Mouse (Mus musculus): Measurements from ENCODE around the gene Lyrm1. TPM values are rescaled to one million over a fixed set of nuclear protein-coding genes. Genes with fewer than 3 reads are reported as not detected.

Gene Lyrm1
- polyA plus RNA-seq, 1 experiment from 2014 or later = 2.8 TPM

- Histone ChIP-seq H3K9ac (ENCODE audit: low read depth, low read length) (no peak overlapping the region), H3K4me2 (ENCODE audit: low read depth, low read length) (no peak overlapping the region), H3K9me3 (replicated peaks; ENCODE audit: control insufficient read depth, low read length) (no peaks in the 10 kb centered on the region), H3K4me1 (ENCODE audit: control insufficient read depth, low read depth, low read length) (no peaks in the 10 kb centered on the region), H3K27ac (ENCODE audit: low read length) (no peak overlapping the region), H3K36me3 (ENCODE audit: control insufficient read depth, insufficient read depth) (no peaks in the 10 kb centered on the region), H3K27me3 (ENCODE audit: control insufficient read depth, insufficient read depth, low read depth, low read length) (no peaks in the 10 kb centered on the region), H3K4me3 (ENCODE audit: low read depth, low read length) (no peak overlapping the region)
- 30% methylated on average over 2 of the region's 2 CpGs for WGBS (ENCODE audit: insufficient replicate concordance)
- ATAC-seq (ENCODE audit: low read depth) = no peak
Measured at GRCm38 (mm10) chr7:119941569-119941968, 45.9 kb downstream of the Lyrm1 start.

GRCm38 (mm10) chr7:119954047-119954446 is 58.4 kb downstream of the Lyrm1 start:
- no peak overlapping the region for H3K9ac ChIP-seq (ENCODE audit: low read depth, low read length)
- no peaks in the 10 kb centered on the region for H3K36me3 ChIP-seq (ENCODE audit: control insufficient read depth, insufficient read depth)
- no peak for ATAC-seq (ENCODE audit: low read depth)
- no peak overlapping the region for H3K27ac ChIP-seq (ENCODE audit: low read length)
- H3K4me3 ChIP-seq (ENCODE audit: low read depth, low read length) = no peak overlapping the region
- H3K27me3 ChIP-seq (ENCODE audit: control insufficient read depth, insufficient read depth, low read depth, low read length) = no peaks in the 10 kb centered on the region
- 76% methylated on average over 1 of the region's 1 CpGs for WGBS (ENCODE audit: insufficient replicate concordance)
- H3K9me3 ChIP-seq (replicated peaks; ENCODE audit: control insufficient read depth, low read length) = no peaks in the 10 kb centered on the region
- no peaks in the 10 kb centered on the region for H3K4me1 ChIP-seq (ENCODE audit: control insufficient read depth, low read depth, low read length)
- H3K4me2 ChIP-seq (ENCODE audit: low read depth, low read length) = no peak overlapping the region

GRCm38 (mm10) chr7:119957421-119957820 is 61.8 kb downstream of the Lyrm1 start:
- ATAC-seq (ENCODE audit: low read depth) = no peak
- Histone ChIP-seq H3K4me2 (ENCODE audit: low read depth, low read length) (no peak overlapping the region), H3K4me1 (ENCODE audit: control insufficient read depth, low read depth, low read length) (no peaks in the 10 kb centered on the region), H3K27ac (ENCODE audit: low read length) (no peak overlapping the region), H3K36me3 (ENCODE audit: control insufficient read depth, insufficient read depth) (no peaks in the 10 kb centered on the region), H3K4me3 (ENCODE audit: low read depth, low read length) (no peak overlapping the region), H3K9ac (ENCODE audit: low read depth, low read length) (no peak overlapping the region), H3K27me3 (ENCODE audit: control insufficient read depth, insufficient read depth, low read depth, low read length) (no peaks in the 10 kb centered on the region), H3K9me3 (replicated peaks; ENCODE audit: control insufficient read depth, low read length) (no peaks in the 10 kb centered on the region)

GRCm38 (mm10) chr7:119959091-119959490 is 63.4 kb downstream of the Lyrm1 start:
- 46% methylated on average over 4 of the region's 4 CpGs for WGBS (ENCODE audit: insufficient replicate concordance)
- ATAC-seq (ENCODE audit: low read depth) = no peak
- Histone ChIP-seq H3K9ac (ENCODE audit: low read depth, low read length) (no peak overlapping the region), H3K4me1 (ENCODE audit: control insufficient read depth, low read depth, low read length) (no peaks in the 10 kb centered on the region), H3K4me2 (ENCODE audit: low read depth, low read length) (no peak overlapping the region), H3K27me3 (ENCODE audit: control insufficient read depth, insufficient read depth, low read depth, low read length) (no peaks in the 10 kb centered on the region), H3K4me3 (ENCODE audit: low read depth, low read length) (no peak overlapping the region), H3K36me3 (ENCODE audit: control insufficient read depth, insufficient read depth) (no peaks in the 10 kb centered on the region), H3K9me3 (replicated peaks; ENCODE audit: control insufficient read depth, low read length) (no peaks in the 10 kb centered on the region), H3K27ac (ENCODE audit: low read length) (no peak overlapping the region)

GRCm38 (mm10) chr7:119959491-119959890 is 63.8 kb downstream of the Lyrm1 start:
- no peak for ATAC-seq (ENCODE audit: low read depth)
- 61% methylated on average over 4 of the region's 4 CpGs for WGBS (ENCODE audit: insufficient replicate concordance)
- Histone ChIP-seq H3K4me3 (ENCODE audit: low read depth, low read length) (no peak overlapping the region), H3K9me3 (replicated peaks; ENCODE audit: control insufficient read depth, low read length) (no peaks in the 10 kb centered on the region), H3K4me2 (ENCODE audit: low read depth, low read length) (no peak overlapping the region), H3K9ac (ENCODE audit: low read depth, low read length) (no peak overlapping the region), H3K4me1 (ENCODE audit: control insufficient read depth, low read depth, low read length) (no peaks in the 10 kb centered on the region), H3K27ac (ENCODE audit: low read length) (no peak overlapping the region), H3K27me3 (ENCODE audit: control insufficient read depth, insufficient read depth, low read depth, low read length) (no peaks in the 10 kb centered on the region), H3K36me3 (ENCODE audit: control insufficient read depth, insufficient read depth) (no peaks in the 10 kb centered on the region)

- no peak overlapping the region for H3K27ac ChIP-seq (ENCODE audit: low read length)
- H3K4me3 ChIP-seq (ENCODE audit: low read depth, low read length) = no peak overlapping the region
- no peaks in the 10 kb centered on the region for H3K36me3 ChIP-seq (ENCODE audit: control insufficient read depth, insufficient read depth)
- H3K27me3 ChIP-seq (ENCODE audit: control insufficient read depth, insufficient read depth, low read depth, low read length) = no peaks in the 10 kb centered on the region
- H3K4me2 ChIP-seq (ENCODE audit: low read depth, low read length) = no peak overlapping the region
- no peaks in the 10 kb centered on the region for H3K4me1 ChIP-seq (ENCODE audit: control insufficient read depth, low read depth, low read length)
- no peak overlapping the region for H3K9ac ChIP-seq (ENCODE audit: low read depth, low read length)
- WGBS (ENCODE audit: insufficient replicate concordance) = 55% methylated on average over 6 of the region's 6 CpGs
- no peak for ATAC-seq (ENCODE audit: low read depth)
- H3K9me3 ChIP-seq (replicated peaks; ENCODE audit: control insufficient read depth, low read length) = no peaks in the 10 kb centered on the region
Measured at GRCm38 (mm10) chr7:119960006-119960405, 64.3 kb downstream of the Lyrm1 start.

GRCm38 (mm10) chr7:119960546-119960945 is 64.9 kb downstream of the Lyrm1 start:
- ATAC-seq (ENCODE audit: low read depth) = no peak
- Histone ChIP-seq H3K4me3 (ENCODE audit: low read depth, low read length) (no peak overlapping the region), H3K9ac (ENCODE audit: low read depth, low read length) (no peak overlapping the region), H3K4me2 (ENCODE audit: low read depth, low read length) (no peak overlapping the region), H3K27ac (ENCODE audit: low read length) (no peak overlapping the region), H3K4me1 (ENCODE audit: control insufficient read depth, low read depth, low read length) (no peaks in the 10 kb centered on the region), H3K36me3 (ENCODE audit: control insufficient read depth, insufficient read depth) (no peaks in the 10 kb centered on the region), H3K9me3 (replicated peaks; ENCODE audit: control insufficient read depth, low read length) (no peaks in the 10 kb centered on the region), H3K27me3 (ENCODE audit: control insufficient read depth, insufficient read depth, low read depth, low read length) (no peaks in the 10 kb centered on the region)
- WGBS (ENCODE audit: insufficient replicate concordance) = 56% methylated on average over 6 of the region's 6 CpGs

GRCm38 (mm10) chr7:119961107-119961506 is 65.4 kb downstream of the Lyrm1 start:
- ATAC-seq (ENCODE audit: low read depth) = no peak
- H3K9ac ChIP-seq (ENCODE audit: low read depth, low read length) = no peak overlapping the region

GRCm38 (mm10) chr7:119965205-119965604 is 69.5 kb downstream of the Lyrm1 start:
- no peak overlapping the region for H3K9ac ChIP-seq (ENCODE audit: low read depth, low read length)
- no peaks in the 10 kb centered on the region for H3K36me3 ChIP-seq (ENCODE audit: control insufficient read depth, insufficient read depth)
- WGBS (ENCODE audit: insufficient replicate concordance) = 69% methylated on average over 4 of the region's 4 CpGs
- H3K27ac ChIP-seq (ENCODE audit: low read length) = no peak overlapping the region
- H3K4me1 ChIP-seq (ENCODE audit: control insufficient read depth, low read depth, low read length) = no peaks in the 10 kb centered on the region
- H3K27me3 ChIP-seq (ENCODE audit: control insufficient read depth, insufficient read depth, low read depth, low read length) = no peaks in the 10 kb centered on the region
- H3K4me3 ChIP-seq (ENCODE audit: low read depth, low read length) = no peak overlapping the region
- no peaks in the 10 kb centered on the region for H3K9me3 ChIP-seq (replicated peaks; ENCODE audit: control insufficient read depth, low read length)
- ATAC-seq (ENCODE audit: low read depth) = no peak
- no peak overlapping the region for H3K4me2 ChIP-seq (ENCODE audit: low read depth, low read length)

More at GRCm38 (mm10) chr7:119961107-119961506, 65.4 kb downstream of the Lyrm1 start:
- Histone ChIP-seq H3K4me1 (ENCODE audit: control insufficient read depth, low read depth, low read length) (no peaks in the 10 kb centered on the region), H3K9me3 (replicated peaks; ENCODE audit: control insufficient read depth, low read length) (no peaks in the 10 kb centered on the region), H3K27ac (ENCODE audit: low read length) (no peak overlapping the region), H3K36me3 (ENCODE audit: control insufficient read depth, insufficient read depth) (no peaks in the 10 kb centered on the region), H3K27me3 (ENCODE audit: control insufficient read depth, insufficient read depth, low read depth, low read length) (no peaks in the 10 kb centered on the region), H3K4me3 (ENCODE audit: low read depth, low read length) (no peak overlapping the region), H3K4me2 (ENCODE audit: low read depth, low read length) (no peak overlapping the region)
- WGBS (ENCODE audit: insufficient replicate concordance) = 51% methylated on average over 2 of the region's 2 CpGs

Data from liver, embryonic 16.5 days (tissue).